Mouse (Mus musculus) left cerebral cortex, postnatal 36 days (tissue): ENCODE measurements at regions not wholly inside any gene's neighbourhood (a gene's known extent, or its start where the extent isn't known, plus 50 kb on each side); places are given as distances from the start of the nearest gene placed in this dataset.
A peak's percentile ranks its signal among the peaks of the same experiment; 100 is the strongest.

Experiments used
- DNase-seq, 2 experiments: peaks; one replicate each; pipeline ENCODE4 v3.0.0; 2021 to 2022; ENCODE audit warnings: low spot score in 2 of 2, mixed read lengths in 1 of 2
- intact Hi-C: fragments of 180-260 bp; cut with DNase I; formaldehyde crosslinking; loops from one replicate; pipeline ENCODE4 v1.15.1; 2025

DNA sequence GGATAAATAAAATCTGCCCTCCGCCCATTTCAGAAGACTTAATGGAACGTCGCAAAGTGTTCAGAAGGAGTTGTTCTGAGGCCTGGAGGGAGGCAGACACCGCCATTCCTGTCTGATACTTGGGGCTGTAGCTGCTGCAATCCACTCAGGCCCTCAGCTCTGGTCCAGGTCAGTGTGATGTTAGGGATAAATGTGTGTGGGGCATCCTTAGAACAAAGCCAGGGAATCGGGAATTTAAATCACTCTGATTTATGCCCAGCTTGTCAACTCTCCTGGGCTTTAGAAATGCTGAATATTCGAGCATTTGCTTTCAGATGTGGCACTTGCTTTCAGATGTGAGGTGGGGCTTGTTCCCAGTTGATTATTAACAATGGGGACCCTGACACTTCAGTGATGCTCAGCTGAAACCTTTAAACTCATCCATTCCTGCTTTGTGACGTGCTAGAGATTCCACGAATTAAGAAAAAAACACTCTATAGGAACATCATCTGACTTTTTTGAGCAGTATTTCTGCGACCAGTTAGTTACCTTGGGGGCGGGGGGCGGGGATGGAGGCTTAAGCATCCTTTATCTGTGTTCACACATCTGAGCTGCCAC is 122.1 kb upstream of the Npvf start:
- intact Hi-C loops = loop anchor here (5.0 kb wide), 1 partner anchor 89 kb away; no protein-coding TSS in a partner anchor
- DNase-seq = no peak

GRCm38 (mm10) chr6:50776931-50777495 is 122.8 kb upstream of the Npvf start:
- intact Hi-C loops = loop anchor here (5.0 kb wide), 1 partner anchor 90 kb away; no protein-coding TSS in a partner anchor
- DNase-seq = peak; percentile 60 to 65

GRCm38 (mm10) chr6:50777827-50778226 is 123.6 kb upstream of the Npvf start:
- no peak for DNase-seq

DNA sequence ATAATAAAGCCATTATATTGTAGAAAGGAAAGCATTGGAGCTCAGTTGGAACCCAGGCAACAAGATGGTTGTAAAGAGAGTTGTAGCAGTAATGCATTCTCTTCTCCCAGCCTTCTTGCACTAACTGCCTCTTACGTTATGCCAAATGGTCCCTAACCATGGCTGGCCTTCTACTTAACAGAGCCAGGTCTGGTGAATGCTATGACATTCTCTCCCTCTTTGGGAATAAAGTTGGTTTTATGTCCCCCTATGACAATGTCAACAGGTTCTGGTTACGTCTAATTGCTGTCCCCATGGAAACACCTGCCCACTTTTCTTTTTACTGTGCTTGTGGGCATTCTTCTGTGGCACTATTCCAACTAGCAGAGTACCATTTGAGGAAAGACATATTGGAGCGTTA is 126.4 kb upstream of the Npvf start:
- intact Hi-C loops = loop anchor here (2.0 kb wide), 1 partner anchor 26 kb away; no protein-coding TSS in a partner anchor
- no peak for DNase-seq

More at GRCm38 (mm10) chr6:50777827-50778226, 123.6 kb upstream of the Npvf start:
- intact Hi-C loops = loop anchor here (5.0 kb wide), 1 partner anchor 91 kb away; no protein-coding TSS in a partner anchor

- intact Hi-C loops = loop anchor here (2.0 kb wide), 1 partner anchor 26 kb away; no protein-coding TSS in a partner anchor
- no peak for DNase-seq
Measured at GRCm38 (mm10) chr6:50781271-50781670, 127.0 kb upstream of the Npvf start.

DNA sequence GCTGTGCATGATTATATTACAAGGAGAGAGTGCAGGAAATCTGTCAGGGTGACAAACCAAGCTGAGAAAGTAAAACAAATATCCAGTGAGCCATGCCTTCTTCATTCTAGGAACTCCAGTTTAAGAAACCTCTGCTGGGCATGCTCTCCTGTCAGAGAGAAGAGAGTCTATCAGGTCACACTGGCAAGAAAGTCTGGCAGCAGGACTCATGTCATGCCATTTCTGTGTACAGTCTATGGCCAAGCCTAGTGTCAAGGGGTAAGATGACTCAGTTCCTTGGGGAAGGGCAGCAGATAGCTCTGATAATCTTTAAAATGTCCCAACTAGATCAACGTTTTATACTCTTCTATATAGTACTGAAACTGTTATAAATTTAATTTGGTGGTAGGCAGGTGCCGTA is 128.0 kb upstream of the Npvf start:
- no peak for DNase-seq
- intact Hi-C loops = no loop called here

DNA sequence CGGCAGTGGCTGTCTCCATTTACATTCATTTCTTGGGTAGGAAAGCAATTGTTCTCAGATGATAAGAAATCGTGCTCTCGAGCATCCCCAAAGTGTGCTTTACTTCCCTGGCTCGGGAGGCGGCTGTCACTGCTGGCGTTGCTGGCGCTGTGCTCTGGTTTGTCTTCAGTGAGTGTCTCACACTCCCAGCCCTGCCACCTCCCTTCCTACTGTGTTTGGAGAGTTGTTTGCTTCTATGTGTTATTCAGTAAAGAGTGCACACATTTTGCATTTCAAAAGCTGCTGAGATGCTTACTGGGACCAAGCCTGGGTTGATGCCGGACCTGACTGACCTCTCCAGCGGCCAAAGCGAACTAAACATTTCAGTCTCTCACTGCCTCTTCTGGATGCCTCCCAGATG is 129.3 kb upstream of the Npvf start:
- intact Hi-C loops = no loop called here
- DNase-seq = peak in 1 of 2 experiments; percentile 22

DNA sequence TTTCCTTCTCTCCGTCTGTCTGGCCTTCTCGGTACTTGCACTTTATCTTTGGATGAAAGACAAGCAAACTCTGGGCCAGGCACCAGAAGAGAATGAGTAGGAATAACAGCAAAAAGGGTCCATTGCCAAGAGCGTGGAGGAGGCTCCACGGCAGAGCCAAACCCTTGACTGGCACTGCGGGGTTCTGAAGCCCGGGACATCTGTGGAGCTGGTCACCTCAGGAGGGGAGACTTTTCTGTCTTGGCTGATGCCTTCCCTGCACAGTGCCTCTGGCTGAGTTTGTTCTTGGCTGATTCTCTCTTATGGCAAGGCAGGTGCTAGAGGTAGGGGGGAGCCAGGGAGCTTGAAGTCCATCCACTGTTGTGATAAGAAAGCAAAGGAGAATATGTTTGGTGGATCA is 130.1 kb upstream of the Npvf start:
- intact Hi-C loops = no loop called here
- peak in 1 of 2 experiments; percentile 25 for DNase-seq

- DNase-seq = no peak
- intact Hi-C loops = loop anchor here (5.0 kb wide), 1 partner anchor 105 kb away; no protein-coding TSS in a partner anchor
Measured at GRCm38 (mm10) chr6:50787666-50788065, 133.4 kb upstream of the Npvf start.

DNA sequence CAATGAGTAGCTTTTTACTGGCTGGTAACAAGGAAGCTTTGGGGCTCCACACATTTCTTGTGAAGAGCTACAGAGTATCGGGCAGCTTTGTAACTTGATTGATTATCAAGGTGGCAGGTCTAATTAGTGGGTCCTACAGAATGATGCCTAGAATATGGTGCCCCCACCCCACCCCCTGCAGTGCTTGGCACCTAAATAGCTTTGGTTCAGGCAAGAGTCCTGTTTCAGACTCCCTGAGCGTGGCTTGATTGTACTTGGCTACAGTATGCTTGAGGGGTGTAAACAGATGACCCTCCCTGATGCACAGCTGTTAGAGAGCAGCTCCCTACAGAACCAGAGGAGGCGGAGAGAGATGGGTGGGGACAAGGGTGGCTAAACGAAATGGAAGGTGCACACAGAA is 145.7 kb upstream of the Npvf start:
- no peak for DNase-seq
- intact Hi-C loops = no loop called here

GRCm38 (mm10) chr6:50802956-50803355 is 148.7 kb upstream of the Npvf start:
- no peak for DNase-seq
- intact Hi-C loops = no loop called here

- DNase-seq = no peak
- intact Hi-C loops = no loop called here
Measured at GRCm38 (mm10) chr6:50804477-50805005, 150.3 kb upstream of the Npvf start.

DNA sequence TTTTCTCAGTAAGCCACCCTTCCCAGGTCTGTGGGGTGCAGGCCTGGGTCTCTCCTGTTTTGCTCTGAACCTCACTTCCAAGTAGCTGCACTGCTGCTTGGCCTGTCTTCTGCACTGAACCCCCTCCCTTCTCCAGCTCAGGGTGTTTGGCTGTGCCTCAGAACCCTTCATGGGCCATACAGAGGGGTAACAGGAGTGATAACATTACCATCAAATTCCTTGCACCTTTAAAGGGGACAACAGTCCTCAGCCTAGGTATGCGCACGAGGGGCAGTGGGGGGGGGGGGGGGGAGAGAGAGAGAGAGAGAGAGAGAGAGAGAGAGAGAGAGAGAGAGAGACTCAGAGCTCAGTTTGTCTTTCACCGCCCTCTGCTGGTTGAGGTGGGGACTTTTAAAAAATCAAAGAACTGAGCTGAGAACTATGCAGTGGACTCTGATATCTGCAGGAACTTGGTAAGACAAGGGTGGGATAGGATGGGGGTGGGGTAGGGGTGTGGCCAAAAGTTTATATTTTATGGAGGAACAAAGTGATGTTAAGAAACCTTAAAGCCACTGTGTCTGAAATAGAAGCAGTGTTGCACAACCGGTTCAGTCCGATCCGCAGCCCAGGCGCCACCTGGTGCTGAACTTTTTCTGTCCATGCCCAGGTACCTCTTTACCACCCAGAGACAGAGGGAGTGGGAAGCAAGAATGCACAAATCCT is 152.3 kb upstream of the Npvf start:
- intact Hi-C loops = loop anchor here (1.0 to 2.0 kb wide), 2 partner anchors 26 to 127 kb away; no protein-coding TSS in a partner anchor
- DNase-seq = peak; percentile 20 to 29

DNA sequence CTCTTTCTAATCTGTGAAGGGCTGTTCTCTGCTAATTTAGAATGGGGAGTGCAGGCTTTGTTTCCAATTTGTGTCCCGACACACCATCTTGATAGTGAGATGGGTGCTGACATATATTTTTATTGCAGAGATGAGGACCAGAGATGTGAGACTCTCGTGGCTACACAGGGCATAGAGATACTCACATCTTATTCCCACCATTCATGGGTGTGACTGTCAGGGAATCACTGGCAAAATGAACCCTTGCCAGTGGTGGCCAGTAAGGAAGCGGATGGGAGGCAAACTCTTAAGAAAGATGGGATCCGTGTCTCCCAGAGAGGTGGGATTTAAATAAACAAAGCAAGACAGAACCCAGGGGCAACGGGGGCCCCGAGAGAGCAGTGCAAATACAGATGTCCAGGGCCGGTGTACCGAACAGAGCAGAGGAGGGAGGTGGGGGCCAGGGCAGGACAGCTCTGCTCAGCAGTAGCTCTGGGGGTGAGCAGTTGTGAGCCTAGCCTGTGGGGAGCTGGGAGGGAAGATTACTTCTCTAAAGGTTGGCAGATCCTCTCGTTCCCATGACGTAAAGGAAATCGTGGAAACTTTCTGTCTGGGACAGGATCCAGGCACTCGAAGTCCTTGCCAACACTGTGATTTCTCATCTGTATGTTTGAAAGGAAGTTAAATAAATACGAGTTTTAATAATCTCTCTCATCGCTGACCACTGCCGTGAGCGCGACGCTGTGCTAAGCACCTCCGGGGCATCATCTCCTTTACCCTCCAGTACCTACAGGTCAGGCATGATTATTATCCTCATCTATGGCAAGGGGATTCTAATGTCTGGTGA is 153.2 kb upstream of the Npvf start:
- intact Hi-C loops = loop anchor here (1.0 to 2.0 kb wide), 3 partner anchors 27 to 361 kb away; no protein-coding TSS in a partner anchor
- peak; percentile 23 to 28 for DNase-seq

GRCm38 (mm10) chr6:50808126-50808525 is 153.9 kb upstream of the Npvf start:
- intact Hi-C loops = loop anchor here (1.0 kb wide), 2 partner anchors 129 to 360 kb away; no protein-coding TSS in a partner anchor
- peak; percentile 45 to 69 for DNase-seq

- intact Hi-C loops = loop anchor here (1.0 kb wide), 2 partner anchors 128 to 359 kb away; no protein-coding TSS in a partner anchor
- no peak for DNase-seq
Measured at GRCm38 (mm10) chr6:50808811-50809668, 154.8 kb upstream of the Npvf start.

DNA sequence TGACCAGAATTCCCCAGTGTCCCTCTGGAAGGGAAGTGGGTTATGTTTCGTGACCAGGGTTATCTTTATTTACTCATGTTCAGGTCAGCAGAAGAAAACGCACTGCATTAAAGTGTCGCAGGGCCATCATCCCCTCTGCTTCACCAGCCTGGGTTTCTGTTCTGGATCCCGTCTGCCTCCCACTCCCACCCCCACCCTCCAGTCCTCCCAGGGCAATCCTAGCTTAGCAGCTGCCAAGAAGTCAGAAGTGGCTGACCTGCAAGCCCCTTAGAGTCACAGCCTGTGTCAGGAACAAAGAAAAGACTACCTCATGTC is 155.4 kb upstream of the Npvf start:
- no peak for DNase-seq
- intact Hi-C loops = no loop called here

DNA sequence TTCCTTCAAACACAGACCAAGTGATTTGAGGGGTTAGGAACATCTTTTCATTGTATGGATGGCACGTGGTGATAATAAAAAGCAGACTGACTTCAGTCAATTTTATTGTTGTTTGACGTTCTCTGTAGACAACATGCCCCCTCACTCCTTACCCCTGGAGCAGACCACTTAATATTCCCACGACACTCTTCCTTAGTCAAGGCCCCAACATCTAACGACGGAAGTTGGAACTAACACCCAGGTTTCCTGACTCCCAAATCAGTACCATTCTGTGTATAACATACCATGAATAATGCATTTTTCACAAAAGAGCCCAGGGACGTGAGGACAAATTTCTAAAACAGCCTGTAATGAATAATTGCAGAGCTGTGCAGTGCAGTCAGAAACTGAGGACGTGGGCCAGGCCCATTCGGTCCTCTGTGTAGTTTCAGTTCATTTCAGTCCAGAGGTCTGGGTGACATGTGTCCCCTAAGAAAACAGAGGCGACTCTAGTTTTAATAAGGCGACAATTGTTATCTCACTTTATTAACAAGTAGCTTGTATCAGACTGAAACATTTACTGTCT is 160.8 kb upstream of the Npvf start:
- DNase-seq = no peak
- intact Hi-C loops = no loop called here
